Mouse (Mus musculus): ENCODE data around the gene Nup107.
A peak's percentile ranks its signal among the peaks of the same experiment; 100 is the strongest.
"Not testable (repeated sequence)": the region's sequence is repeated elsewhere in the genome, so short reads cannot be mapped to it uniquely, and the experiment has no call there.

Nup107 gene

DNA sequence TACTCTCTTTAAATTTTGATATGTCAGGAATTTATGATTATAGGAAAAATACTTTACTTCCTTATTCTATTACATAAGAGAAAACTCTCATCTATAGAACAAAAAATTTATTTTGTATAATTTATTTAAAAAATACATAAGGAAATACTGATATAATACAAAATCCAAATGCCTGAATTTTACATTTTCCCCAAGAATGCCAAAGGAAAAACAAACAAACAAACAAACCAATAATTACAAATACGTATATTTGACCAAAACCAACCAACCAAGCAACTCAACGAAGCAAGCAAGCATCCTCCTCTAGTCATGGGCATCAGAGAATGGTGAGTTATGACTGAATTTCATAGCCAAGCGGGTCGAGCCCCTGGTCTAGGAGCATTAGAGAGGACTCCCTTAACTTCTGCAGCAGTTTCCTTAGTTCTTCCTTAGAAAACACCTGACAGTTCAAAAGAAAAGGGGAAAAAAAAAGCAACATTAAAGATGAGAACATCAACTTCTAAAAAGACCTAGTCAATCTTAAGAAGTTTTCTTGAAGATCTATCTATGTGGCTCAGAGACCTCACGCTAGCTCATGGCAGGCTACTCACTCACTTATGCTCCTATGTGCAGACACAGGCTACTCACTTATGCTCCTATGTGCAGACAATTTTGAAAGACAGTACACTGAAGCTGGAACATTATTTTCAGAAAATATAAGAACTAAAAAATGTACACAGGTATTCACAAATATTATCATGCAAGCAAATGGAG lies 41.8 kb downstream of the Nup107 start:
- DNase-seq = no peak

DNA sequence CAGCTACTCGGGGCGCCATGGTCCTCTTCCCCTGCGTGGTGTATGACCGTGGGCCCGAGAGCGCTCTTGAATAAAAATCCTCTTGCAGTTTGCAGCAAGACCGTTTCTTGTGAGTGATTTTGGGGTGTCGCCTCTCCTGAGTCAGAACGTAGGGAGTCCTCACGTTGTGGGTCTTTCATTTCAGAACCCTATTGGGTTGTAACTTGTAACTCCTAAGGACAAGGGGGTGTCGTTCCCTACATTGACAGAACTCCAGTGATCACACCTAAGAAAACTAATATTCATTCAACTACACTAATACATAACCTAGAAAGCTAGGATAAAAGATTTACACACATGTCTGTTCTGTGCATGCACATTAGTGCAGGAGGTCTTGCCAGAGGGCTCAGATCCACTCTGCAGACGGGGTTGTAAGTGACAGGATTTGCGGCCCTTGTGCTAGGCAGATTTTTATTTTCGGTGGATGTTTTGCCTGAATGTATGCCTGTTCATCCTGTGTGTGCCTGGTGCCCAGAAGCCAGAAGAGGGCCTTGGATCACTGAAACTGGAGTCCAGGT lies 42.6 kb downstream of the Nup107 start:
- DNase-seq = no peak

DNA sequence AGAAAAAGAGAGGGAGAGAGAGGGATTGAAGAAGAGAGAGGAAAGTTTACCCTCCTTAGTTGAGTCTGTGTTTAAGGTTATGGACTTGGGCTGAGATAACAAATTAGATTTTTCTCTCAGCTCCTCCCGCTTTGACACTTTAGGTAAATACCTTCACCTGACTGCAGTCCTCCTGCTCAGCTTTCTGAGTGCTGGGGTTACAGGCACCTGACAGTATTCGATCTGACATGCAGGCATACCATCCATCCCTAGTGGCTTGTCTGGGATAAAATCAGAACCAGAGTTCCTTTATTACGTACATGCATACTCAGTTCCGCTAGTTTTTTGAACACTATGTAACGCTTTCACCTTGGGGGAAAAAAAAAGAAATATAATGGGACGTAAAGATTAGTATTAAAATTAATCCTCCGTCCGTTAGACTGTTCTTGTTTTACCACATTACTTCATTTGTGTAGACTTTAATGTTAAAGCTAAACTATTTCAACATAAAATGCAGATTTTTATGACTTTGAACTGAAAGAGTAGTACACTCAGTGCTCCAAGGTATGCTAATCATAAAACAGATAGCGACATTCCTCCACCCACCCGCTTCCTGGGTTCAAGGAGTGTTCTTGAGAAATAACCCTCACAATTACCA lies 43.3 kb downstream of the Nup107 start:
- no peak for DNase-seq

- DNase-seq = no peak
Measured at GRCm38 (mm10) chr10:117748276-117749049, 44.0 kb downstream of the Nup107 start.

- DNase-seq = peak in 1 of 2 experiments; percentile 36
Measured at GRCm38 (mm10) chr10:117747711-117748110, 44.8 kb downstream of the Nup107 start.

DNA sequence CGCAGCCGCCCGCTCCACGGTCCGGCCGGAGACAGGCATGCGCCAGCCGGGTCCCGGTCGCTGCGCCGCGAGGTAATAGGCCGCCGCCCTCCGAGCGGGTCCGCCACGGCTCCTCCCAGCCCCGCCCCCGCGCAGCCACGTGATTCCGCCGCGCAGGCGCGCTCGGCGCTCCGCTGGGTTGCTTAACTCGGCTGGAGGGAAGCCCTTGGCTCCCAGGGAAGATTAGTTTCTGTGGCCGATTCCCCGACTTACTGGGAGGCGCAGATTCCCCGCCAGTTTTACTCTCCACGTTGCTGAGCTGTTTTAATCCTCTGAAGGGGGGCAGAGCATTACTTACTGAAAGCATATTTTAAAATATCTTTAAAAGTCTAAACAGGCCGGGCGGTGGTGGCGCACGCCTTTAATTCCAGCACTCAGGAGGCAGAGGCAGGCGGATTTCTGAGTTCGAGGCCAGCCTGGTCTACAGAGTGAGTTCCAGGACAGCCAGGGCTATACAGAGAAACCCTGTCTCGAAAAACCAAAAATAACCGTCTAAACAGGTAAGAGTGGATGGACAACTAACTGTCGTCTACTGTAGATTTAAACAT lies 46.1 kb downstream of the Nup107 start, which contains the start of gene Slc35e3:
Gene Slc35e3, minus strand, starts transcription at position 69 of the 587 bp plus-strand sequence.
- DNase-seq = peak; percentile 96

DNA sequence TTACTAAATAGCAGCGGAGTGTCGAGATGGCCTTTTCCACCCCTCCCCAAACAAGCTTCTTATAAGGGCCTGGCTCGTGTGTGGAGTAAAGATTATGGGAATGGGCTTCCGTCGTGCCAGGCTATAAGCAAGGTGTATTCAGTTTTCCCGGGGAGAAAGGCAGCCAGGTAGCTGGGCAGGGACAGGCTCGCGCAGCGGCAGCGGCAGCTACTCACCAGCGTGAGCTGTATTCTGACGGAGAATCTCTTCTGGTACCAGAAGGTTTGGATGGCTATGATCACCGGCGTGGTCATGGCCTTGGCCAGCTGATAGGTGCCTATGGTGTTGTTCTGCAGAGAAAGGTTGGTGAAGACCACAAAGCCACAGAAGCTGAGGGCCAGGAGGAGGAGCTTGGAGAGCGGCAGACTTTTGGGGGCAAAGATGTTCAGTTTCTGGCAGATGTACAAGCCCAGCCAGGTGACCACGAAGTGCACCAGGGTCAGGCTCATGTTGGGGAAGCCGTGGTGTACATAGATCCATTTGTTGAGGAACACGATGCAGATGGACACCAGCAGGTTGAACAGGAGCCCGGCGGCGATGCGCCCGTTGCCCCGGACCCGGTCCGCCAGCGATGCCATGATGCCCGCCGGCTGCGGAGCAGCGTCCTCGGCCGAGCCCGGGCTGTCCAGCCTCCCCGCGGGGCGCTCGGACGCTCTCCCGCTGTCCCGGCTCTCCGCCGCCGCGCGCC lies 46.8 kb downstream of the Nup107 start:
- peak in 1 of 2 experiments; percentile 21 for DNase-seq

GRCm38 (mm10) chr10:117743917-117744316 lies 48.6 kb downstream of the Nup107 start:
- no peak for DNase-seq

DNA sequence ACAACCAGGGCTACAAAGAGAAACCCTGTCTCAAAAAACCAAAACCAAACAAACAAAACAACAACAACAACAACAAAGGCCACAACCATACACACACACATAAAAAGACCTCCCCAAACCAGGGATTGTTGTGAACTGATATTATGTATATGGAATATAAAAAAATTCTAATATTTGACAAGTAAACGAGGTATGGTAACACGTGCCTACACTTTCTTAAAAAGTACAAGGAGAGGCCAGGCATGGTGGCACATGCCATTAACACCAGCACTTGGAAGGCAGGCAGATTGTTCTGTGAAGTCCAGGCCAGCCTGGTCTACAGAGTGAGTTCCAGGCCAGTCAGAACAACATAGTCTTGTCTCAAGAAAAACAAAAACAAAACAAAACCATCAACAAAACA lies 49.3 kb downstream of the Nup107 start:
- DNase-seq = no peak

- no peak for DNase-seq
Measured at GRCm38 (mm10) chr10:117742618-117743017, 49.9 kb downstream of the Nup107 start.

GRCm38 (mm10) chr10:117741698-117742475 lies 50.6 kb downstream of the Nup107 start:
- DNase-seq = no peak

DNA sequence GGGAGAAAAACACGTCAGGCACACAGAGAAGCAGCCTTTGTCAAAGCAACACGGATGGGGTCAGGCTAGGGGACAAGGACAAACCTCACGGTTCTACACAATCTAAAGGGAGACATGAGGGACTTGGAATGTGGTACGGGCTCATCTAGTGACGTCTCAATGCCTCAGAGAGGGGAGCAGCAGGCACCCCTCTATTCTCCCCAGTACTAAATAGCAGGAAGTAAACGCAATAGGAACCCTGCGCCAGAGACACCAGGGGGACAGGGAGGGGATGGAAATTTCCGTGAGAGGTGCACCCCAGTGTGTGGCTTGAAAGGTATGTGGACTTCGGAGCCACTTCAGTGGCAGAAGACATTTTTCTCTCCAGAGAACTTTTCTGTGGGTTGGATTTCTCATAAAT lies 51.6 kb downstream of the Nup107 start:
- DNase-seq = no peak

- no peak for DNase-seq
Measured at GRCm38 (mm10) chr10:117740171-117740570, 52.3 kb downstream of the Nup107 start.

- no peak for DNase-seq
Measured at GRCm38 (mm10) chr10:117739648-117739948, 52.9 kb downstream of the Nup107 start.

DNA sequence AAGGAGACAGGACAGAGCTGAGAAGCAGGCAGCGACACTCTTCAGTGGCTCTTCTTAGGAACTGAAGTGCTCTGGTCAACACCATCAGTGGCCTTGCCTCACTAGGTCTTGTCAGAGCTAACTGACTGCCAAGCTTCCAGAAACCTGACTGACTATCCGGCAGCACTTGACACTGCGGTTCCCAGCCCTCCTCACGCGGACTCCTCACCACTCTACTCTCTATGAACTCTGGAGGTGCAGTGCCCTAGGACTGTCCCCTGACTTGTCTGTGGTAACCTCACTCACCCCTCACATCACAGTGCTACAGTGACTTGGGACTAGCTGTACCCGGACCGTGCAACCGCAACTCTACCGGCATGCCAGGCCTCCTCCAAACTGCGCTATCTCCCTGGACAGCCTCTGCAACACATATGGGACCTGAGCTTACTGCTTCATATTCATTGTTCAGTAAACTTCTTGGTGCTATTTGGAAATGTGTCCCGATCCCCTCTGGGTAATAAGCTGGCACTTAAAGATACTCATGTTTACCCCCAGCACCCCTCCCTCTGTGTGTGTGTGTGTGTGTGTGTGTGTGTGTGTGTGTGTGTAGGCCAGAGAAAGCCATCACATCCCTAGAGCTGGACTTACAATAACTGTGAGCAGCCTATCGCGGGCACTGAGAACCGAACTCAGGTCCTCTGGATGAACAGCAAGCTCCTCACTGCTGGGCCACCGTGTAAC lies 53.4 kb downstream of the Nup107 start:
- DNase-seq = no peak

GRCm38 (mm10) chr10:117738140-117738921 lies 54.2 kb downstream of the Nup107 start:
- DNase-seq = no peak

DNA sequence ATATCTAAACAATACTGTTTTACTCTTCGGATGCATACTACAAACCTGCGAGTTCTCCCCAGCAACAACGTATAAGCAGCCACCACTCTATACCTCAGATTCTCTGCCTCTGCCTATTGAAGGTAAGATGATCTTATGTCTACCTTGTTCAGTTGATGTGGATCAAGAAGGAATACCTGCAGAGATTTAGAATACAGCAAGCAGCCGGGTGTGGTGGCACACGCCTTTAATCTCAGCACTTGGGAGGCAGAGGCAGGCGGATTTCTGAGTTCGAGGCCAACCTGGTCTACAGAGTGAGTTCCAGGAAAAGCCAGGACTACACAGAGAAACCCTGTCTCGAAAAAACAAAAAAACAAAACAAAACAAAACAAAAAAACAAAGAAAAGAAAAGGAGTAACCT lies 55.0 kb downstream of the Nup107 start:
- not testable (repeated sequence) for DNase-seq

DNA sequence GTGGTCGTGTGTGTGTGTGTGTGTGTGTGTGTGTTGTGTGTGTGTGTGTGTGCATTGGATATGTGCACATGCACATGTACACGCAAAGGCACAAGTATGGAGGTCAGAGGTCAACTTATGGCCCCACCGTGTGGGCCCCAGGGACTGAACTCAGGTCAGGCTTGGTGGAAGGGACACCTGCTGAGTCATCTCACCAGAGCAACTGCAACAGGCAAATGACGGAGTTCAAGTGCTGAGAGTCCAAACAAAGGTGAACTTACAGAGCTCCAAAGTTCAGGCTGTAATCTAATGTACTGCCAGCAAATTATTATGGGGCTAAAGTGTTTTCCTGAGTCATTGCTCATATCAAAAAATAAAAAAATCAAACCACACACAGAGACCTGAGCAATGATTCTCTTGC lies 55.4 kb downstream of the Nup107 start:
- no peak for DNase-seq

DNA sequence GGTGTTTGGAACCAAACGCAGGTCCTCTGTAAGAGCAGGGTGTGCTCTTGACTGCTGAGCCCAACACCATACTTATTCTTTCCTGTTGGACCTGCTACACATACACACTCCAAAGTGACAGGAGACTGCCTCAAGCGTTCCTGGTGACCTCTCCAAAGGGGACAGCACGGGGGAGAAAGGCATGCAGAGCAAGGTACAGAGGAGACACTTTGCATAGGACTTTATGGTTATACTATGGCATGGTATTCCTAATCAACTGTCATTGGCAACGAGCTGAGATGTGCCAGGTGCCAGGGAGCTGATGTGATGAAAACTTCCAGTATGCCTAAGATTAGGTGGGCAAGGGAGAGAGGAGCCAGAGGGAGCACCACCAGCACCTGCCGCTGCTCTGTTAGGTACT lies 55.9 kb downstream of the Nup107 start:
- no peak for DNase-seq

- not testable (repeated sequence) for DNase-seq
Measured at GRCm38 (mm10) chr10:117735396-117735795, 57.1 kb downstream of the Nup107 start.
